Mouse (Mus musculus) urinary bladder, postnatal 25 days (tissue): ENCODE measurements around the gene Snrnp70.
"Not testable (repeated sequence)": the region's sequence is repeated elsewhere in the genome, so short reads cannot be mapped to it uniquely, and the experiment has no call there.

Experiments
- DNase-seq: peaks from one replicate; pipeline ENCODE4 v3.0.0; 2022; ENCODE audit warnings: low spot score

Gene Snrnp70

DNA sequence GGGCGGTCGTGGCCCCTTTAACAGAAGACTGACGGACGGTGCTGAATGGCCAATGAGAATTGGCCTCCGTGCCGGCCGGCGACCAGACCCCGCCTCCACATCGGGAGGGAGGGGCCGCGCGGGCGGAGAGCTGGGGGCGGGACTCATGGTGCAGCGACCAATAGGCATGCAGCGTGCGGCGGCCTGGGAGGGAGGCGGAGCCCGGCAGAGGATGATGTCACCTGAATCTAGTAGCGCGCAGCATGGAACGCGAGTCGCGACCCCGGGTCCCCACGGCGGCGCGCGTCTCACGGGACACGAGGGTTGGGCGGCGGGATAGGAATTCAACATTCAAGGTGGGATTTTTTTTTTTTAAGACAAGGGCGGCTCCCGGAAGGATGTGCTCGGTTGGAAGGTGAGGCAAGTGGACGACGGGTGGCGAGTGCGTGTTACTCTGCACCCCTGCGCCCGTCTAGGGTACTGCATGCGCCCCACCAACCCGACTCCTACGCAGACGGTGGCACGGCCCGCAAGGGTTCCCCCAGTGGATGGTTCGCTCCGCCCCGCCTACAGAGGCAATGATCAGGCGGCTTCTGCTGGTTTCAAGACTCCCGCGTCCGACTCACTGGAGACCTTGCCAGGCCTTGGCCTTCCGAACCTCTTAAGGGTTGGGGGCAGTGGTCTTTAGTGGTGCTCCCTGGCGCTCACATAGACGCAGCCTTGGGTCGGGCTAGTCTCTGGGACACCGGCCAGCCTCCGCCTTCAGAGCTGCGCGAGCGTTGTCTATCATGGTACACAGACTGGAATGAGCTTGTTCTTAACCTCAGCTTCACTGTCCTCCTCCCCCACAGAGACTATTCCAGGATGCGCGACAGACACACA is 28.3 kb downstream of the Snrnp70 start:
- DNase-seq: peak; percentile 97

DNA sequence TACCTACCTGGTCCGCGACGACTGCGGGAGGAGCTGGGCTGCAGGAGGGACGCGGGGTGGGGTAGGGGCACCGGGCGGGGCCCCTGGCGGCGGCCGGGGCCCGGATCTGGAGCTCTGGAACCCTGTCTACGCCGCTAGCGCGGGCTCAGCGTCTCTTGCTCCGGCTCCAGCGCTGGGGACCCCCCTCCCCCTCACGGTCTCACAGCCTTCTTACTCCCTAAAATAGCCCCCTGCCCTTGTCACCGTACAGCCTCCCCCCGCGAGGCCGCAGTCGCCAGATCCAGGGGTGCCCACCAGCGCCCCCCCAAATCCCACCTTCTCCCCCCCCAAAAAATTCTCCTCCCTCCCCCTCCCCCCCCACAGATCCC is 28.9 kb downstream of the Snrnp70 start, which contains the start of gene Ppfia3:
Ppfia3 (minus strand) TSS at position 368 of the 368 bp plus-strand sequence.
- no peak for DNase-seq

DNA sequence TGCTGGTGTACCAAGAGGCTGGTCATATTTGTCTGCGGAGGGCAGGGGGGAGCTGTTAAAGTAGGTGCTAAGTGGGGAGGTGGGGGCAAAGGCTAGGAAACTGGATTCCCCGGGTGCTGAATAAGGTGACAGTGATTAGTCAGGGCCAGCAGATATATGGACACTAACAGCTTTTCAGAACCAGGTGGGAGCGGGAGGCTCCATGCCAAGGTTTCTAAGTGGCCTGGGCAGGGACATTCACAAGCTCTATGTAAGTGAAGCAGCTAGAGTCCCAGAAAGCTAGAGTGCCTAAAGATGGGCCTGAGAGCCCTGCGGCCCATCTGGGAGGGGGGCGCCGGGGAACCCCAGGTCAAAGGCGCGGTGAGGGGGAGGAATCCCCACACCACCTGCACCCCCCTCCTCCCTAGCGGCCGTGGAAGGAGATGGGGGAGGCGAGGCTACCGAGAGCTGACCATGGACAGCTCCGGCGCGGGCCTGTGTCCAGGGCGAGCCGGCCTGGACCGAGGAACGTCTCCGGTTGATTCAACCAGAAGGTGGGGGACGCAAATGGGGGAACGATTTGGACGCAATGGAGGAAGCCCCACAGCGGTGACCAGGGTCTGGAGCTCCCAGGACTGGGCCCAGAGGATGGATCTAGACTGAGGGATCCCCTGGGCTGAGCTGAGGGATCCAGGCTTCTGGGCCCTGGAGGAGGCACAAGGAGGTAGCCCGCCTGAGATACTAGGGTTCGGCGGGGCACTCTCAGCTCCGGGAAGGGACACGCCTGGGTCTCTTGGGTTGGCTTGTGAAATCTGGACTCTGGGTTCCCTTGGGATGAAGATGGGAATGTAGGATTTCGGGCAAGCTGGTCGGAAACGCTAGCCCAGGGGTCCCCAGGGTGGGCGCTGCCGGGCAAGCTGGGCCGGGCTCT is 29.5 kb downstream of the Snrnp70 start:
- DNase-seq: peak; percentile 55

DNA sequence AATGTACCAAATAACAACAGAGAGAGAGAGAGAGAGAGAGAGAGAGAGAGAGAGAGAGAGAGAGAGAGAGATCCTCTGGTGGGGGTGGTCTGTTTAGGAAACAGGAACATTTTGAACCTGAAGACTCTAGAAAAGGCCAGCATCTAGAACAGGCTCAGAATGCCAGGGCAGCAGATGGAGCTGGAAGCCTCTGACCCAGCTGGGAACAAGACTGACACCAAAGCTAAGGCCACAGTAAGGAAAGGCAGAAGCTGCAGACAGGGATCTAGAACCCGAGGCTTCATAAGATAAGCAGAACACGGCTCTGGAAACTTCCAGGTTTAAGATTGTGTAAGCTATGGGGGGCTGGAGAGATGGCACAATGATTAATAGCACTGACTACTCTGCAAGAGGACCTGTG is 31.6 kb downstream of the Snrnp70 start:
- DNase-seq: no peak

DNA sequence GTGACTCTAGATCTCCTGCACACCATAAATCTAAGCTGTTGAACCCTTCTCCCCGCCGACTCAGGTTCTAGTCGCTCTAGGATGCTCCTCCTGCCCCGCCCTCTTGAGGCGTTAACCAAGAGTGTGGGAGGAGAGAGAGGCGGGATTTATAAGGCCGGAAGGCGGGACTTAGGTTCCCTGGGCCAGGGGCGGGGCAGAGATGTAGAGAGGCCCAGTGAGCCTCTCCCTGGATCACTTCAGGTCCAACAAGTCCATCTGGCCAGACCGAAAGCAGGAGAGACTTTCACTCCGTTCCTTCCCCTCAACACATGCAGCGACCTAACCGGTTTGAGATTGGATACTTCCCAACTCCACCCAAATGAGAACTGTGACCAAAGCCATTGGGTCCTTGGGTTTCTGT is 32.7 kb downstream of the Snrnp70 start:
- DNase-seq: peak; percentile 57

DNA sequence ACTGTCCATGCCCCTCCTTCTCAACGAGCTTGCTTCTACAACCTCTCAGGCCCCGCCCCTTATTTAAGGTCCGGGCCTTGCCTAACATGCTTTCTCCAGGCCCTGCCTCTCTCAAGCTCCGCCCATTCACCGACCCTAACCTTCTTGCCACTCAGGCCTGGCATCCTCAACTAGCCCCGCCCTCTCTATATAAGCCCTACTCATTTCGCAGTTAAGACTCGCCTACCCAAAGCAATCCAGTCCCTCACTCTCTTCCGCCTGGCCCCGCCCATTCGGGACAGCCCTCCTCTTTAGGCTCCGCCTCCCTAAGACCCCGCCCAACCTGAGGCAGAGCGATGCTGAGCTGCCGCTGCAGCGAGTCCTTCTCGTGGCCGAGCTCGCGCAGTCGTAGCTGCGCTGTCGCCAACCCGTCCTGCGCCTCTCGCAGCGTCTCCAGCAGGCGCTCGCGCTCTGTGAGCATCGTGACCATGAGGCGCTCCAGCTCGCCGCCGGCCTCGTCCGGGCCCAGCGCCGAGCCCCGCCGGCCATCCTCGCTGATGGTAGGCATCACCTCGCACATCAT is 34.2 kb downstream of the Snrnp70 start:
- peak; percentile 67 for DNase-seq

DNA sequence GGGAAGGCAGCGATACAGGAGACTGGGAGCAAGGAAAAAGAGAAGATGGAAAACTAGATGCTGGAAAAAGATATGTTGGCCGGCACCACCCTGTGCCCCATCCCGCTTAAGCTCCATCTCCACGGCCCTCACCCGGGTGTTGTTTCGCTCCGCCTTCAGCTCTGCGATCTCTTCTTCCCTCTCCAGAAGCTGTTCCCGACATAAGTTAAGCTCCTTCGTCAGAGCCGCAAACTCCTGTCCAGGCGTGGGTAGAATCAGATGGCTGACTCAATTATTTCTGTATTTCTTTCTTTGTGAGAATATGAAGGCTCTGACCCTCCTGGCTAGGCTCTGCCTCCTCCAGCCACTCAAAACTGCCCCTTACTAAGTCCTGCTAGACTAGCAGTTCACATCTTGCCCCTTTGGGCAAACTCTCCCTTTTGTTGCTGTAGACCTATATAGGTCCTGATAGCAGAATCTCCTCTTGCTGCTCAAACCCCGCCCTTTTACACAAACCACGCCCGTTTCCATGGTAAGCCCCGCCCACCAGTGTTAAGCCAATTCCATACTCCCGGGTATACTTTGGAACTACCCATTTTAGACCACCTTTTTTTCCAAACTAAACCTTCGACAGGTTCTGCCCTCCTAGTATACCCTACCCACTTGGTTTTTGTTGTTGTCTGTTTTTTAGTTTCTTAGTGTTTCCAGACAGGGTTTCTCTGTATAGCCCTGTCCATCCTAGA is 35.0 kb downstream of the Snrnp70 start:
- no peak for DNase-seq

DNA sequence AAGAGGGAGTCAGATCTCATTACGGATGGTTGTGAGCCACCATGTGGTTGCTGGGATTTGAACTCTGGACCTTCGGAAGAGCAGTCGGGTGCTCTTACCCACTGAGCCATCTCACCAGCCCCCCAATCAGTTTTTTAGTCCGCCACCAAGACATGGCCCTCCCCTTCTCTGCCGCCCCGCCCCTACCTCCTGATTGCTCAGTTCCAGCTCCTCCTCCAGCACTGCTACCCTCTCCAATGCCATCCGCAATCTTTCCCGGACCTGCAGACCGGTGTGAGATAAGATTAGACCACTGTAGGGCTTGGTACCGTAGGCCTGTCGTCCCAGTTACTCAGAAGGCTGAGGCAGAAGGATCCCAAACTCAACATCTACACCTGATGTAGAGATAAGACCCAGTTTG is 36.5 kb downstream of the Snrnp70 start:
- not testable (repeated sequence) for DNase-seq

DNA sequence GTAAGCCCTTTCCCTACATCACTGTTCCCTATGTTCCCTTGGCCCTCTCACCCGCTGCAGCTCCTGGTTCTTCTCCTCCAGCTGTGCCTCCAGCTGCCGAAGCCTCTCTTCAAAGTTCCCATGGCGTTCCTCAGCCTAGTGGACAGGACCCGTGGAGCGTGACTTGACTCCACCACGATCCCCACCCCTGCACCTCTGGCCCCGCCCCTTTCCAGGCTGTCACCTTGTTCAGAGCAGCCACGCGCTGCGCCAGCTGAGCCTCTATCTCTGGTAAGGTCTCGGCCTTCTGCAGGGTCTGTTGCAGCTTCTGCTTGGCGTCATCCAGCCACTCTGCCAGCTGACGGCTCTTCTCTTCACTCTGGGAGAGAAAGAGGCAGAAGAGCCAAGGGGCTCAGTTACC is 39.5 kb downstream of the Snrnp70 start:
- no peak for DNase-seq

DNA sequence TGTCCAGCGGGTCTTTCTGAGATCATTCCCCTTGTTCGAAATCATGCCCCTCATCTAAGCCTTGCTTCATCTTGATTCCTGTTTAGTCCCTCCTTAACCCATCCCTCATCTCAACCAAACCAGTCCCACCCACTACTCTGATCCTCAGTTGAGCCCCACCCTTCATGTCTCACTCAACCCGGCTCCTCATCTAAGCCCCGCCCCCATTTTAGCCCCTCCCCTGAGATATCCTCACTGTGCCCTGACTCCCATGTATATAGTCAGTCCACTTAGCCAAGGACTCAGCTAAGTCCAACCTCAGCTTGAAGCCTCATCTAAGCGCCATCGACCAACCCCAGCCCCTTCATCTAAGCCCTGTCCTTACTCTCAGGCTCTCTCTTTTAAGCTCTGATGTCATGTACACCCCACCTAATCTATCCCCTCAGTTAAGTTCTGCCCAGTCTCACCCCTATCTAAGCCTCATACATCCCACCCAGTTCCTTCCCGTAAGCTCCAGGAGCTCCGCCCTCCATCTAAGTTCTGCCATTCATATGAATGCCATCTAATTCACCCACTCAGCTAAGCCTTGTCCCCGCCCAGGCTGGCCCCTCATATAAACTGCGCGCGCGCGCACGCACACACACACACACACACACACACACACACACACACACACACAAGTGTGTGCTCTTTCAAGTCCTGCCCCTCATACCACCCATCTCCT is 40.1 kb downstream of the Snrnp70 start:
- DNase-seq: no peak

DNA sequence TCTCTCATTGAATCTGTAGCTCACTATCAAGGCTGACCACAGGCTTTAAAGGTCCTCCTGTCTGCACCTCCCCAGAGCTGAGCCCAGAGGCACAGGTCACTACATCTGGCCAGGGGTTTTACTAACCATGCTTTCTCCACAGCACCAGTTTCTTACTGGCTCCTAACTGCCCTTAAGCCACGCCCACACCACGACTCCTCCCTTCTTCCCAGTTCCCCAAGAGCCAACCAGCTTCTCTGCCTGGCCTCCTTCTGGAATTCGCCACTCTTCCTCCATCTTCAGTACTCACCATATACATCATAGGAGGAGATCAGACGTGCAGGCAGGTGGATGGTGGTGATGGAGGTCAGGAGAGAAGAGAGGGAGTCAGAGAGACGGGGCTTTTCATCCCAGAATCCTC is 42.5 kb downstream of the Snrnp70 start:
- DNase-seq: no peak

DNA sequence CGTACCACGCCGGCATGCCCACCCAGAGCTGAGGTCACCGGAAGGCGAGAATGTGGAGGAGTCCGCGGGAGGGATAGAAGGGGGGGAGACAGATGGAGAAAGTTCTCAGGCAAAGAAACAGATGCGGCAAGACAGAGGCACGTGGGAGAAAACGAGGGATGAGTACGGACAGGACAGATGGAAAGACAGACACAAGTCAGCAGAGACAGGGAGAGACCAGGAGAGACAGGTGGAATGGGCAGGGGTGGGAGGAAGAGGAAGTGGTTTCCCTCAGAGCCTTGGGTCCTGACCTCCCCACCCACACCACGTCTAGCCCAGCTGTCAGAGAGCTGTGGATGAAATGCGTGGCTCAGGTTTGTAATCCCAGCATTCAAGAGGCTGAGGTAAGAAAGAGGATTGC is 48.6 kb downstream of the Snrnp70 start:
- DNase-seq: no peak

DNA sequence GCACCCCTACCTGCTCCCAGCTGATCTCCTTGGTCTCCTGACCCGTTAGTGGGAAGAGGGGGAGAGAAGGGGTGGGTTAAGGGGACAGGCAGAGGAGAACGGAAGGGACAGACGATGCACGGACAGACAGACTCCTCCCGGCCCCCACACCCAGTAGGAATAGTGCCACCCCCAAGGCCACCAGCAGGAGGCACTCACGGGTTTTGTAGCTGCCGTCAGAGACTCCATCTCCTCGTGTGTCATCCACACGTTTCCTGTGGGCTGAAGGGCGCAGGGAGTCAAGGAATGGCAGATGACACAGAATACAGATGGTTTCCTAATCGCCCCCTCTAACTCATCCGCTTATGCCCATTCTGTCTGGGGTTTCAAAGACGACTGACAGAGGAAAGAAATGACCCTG is 52.0 kb downstream of the Snrnp70 start:
- no peak for DNase-seq

DNA sequence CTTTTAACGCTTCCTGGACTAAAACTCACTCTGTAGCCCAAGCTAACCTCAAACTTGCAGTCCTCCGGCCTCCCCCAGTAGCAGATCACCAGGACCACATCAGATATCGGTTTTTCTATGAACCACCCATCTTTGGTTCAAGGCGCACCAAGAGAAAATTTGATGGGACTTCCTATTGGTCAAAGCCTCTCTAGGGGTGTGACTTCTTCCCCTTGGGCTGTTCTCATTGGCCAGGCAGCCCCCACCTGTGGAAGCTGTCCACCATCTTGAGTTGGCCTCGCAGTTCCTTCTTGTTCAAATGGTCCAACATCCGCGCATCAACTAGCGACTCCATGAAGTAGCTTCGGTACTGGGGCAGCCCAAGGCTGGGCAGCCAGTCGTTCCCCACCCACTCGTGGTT is 53.5 kb downstream of the Snrnp70 start:
- no peak for DNase-seq

DNA sequence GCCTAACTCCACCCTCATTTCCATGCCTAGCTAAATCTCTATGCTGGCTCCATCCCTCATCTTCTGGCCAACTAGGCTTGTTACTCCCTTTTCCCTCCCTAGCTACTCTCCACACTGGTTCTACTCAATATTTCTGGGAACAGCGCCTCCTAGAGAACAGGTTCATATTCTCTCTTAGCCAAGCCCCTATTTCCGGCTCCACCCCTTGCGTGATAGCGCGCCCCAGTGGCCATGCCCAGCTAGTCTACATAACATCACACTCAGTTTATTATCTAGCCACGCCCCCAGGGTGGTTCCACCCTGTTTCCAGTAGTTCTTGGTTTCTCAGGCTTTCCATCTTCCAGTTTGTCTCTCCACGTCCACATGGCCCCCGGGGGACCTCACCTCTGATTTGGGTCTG is 54.2 kb downstream of the Snrnp70 start:
- DNase-seq: peak; percentile 78

DNA sequence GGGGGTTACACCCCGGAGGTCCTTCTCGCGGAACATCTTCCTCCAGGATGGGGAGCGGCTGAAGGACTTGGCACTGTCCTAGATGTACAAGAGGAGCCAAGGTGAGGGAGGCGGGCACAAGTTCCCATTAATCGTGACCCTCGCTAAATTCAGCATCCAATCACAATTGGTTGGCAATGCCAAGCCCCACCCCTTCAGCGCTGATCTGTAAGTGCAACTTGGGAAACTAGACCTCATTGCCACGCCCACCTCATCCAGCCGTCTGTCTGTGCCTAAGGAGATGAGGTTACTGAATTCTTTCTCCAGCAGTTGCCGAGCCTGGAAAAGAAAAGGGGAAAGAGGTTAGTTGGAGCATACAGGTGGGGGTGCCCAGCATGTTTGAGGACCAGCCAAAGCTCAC is 54.9 kb downstream of the Snrnp70 start:
- peak; percentile 37 for DNase-seq

DNA sequence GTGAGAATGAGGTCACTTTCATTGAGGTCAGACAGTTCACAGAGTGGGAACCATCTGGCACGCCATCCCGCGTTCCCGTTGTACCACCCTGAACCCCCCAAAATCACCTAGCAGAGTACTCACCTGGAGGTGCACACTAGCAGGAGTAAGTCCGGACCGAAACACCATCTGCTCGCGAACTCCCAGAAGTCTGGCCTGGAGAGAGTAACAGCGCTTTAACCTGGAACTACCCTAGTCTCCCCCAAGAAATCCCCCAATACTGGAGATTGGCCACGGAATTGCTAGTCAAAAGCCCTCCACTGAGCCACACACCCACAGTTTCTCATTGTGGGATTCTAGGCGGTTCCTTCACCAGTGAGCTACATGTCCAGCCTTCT is 55.5 kb downstream of the Snrnp70 start:
- no peak for DNase-seq

DNA sequence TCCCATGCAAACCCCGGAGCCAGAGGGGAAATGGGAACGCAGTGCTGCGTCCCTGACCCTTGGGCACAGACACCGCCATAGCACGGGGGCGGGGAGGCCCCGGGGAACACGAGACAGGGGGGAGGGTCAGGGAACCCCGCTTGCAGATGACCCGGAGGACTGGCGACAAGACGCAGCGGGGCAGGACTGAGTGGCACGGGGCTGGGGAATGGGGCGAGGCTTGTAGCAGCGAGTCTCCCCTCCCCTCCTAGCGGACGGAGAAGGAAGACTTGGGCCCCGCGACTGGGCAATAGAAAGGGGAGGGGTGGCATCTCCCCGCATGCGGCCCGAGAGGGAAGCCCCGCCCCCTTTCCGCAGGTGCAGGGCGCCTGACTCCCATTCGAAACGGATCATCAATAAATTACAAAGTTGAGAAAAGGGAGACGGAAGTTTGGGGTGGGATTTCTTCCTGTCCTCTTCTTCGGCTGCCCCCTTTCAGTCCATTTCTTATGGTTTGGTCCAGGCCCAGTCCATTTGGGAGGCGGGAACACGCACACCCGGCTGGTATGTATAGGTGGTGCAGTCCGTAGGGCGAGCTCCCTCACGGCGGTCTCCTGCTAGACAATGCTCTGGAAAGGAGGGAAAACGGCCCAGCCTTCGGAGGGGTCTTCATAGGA is 56.0 kb downstream of the Snrnp70 start:
- DNase-seq: peak; percentile 60

DNA sequence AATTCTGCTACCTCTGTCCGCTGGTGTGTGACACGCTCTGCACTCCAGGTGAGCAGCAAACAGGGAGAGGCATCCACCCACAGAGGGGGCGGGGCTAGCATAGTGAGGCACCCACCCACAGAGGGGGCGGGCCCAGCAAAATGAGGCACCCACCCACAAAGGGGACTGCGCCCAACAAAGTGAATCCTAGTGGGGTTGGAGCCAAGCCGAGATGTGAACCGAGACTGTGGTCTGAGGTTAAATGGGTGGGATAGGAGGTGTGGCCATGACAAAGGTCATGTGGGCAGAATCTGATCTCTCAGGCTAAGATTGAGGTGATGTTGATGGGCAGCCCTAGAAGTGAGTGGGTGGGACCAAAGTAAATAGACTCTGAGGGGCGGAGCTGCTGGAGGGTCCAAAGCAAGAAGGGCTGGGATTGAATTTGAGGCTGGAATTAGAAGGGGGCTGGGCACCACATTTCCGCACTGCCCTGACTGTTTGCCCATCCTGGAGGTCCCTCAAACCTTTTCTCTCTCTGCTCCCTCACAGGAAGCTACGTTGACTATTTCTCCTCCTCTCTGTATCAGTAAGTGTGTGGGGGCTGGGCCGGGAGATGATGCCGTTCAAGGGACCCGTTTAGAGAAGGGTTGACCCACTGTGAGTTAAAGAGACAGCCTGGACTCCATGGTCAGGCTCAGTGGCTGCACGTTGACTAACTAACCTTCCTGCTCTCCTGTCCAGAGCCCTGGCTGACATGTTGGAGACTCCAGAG is 57.2 kb downstream of the Snrnp70 start:
- peak; percentile 55 for DNase-seq

DNA sequence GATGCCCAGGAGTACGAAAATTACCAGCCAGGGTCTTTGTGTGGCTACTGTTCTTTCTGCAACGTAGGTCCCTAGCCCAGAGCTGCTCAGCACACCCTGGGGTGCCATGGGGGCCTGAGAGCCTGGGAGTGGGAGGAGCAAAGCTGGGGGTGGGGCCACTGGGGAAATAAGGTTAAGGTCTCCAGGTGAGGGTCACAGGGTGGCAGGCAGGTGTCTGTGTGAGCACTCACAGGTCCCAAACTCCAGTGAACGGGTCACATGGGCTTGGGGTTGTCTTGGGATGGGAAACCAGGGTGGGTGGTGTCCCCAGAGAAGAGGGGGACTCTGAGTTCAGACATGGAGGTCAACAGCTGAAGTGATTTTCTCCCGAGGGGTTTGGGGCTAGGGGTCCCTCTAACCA is 58.1 kb downstream of the Snrnp70 start:
- no peak for DNase-seq
